Mouse (Mus musculus): ENCODE measurements at regions not wholly inside any gene's neighbourhood (a gene's known extent, or its start where the extent isn't known, plus 50 kb on each side); places are given as distances from the start of the nearest gene placed in this dataset. TPM values are rescaled to one million over a fixed set of nuclear protein-coding genes. Genes with fewer than 3 reads are reported as not detected.
"Not testable (repeated sequence)": the region's sequence is repeated elsewhere in the genome, so short reads cannot be mapped to it uniquely, and the experiment has no call there.

DNA sequence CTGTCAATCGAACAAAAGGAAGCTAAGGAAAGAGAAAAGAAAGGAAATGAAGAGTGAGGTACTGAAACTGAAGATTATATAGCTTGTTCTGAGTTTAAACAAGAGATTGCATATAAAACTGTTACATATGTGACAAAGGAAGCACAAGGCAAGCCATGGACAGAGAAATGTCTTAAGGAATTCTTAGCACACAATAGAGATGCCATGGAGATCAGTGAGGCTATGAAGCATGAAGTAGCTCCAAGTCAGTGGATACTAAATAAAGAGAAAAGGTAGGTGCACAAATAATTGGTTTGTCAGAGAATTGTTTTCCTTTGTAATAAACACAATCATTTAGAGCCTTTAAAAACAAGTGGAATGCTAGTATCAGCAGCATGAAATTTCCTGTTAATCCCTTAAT, 172.0 kb upstream of the Klhl1 start:
- H3K4me1 ChIP-seq, result no peaks in the 10 kb centered on the region
- no peaks in the 10 kb centered on the region for H3K36me3 ChIP-seq
- no peaks in the 10 kb centered on the region for H3K27me3 ChIP-seq
- H3K27ac ChIP-seq, result no peak overlapping the region
- H3K9me3 ChIP-seq, result no peaks in the 10 kb centered on the region
- H3K4me3 ChIP-seq, result no peak overlapping the region
- WGBS, result 65% methylated on average over 1 of the region's 1 CpGs
- no peak for ATAC-seq (ENCODE audit: insufficient number of reproducible peaks, insufficient read depth, low FRiP score, low TSS enrichment, low read depth)
- H3K4me2 ChIP-seq, result no peak overlapping the region
- no peak overlapping the region for H3K9ac ChIP-seq

GRCm38 (mm10) chr14:96683943-96684342, 165.0 kb upstream of the Klhl1 start:
- no peak overlapping the region for H3K9ac ChIP-seq
- H3K27ac ChIP-seq, result no peak overlapping the region
- H3K9me3 ChIP-seq, result no peaks in the 10 kb centered on the region
- no peak overlapping the region for H3K4me2 ChIP-seq
- no peaks in the 10 kb centered on the region for H3K36me3 ChIP-seq
- H3K4me1 ChIP-seq, result no peaks in the 10 kb centered on the region
- H3K27me3 ChIP-seq, result no peaks in the 10 kb centered on the region
- ATAC-seq (ENCODE audit: insufficient number of reproducible peaks, insufficient read depth, low FRiP score, low TSS enrichment, low read depth), result no peak
- no peak overlapping the region for H3K4me3 ChIP-seq
- 63% methylated on average over 5 of the region's 5 CpGs for WGBS

DNA sequence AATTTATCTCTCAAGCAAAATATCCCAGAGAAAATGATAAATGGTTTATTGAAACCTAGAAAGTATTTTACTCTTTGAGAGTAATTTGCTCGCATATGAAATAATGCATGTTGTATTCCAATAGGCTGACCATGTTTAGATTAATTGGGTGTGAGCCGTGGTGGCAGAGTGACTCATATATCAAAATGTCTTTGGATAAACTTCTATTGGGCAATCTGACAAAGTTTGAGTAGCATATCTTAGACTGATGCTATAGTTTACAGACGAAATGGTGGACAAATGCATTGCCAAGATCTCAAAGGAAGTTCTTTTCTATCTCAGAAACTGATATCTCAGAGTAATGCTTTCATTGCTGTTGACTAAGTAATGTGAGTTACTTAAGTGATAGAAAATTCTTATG, 162.8 kb upstream of the Klhl1 start:
- H3K36me3 ChIP-seq, result no peaks in the 10 kb centered on the region
- WGBS, result 85% methylated on average over 3 of the region's 3 CpGs
- H3K4me3 ChIP-seq, result no peak overlapping the region
- H3K9me3 ChIP-seq, result no peaks in the 10 kb centered on the region
- no peak for ATAC-seq (ENCODE audit: insufficient number of reproducible peaks, insufficient read depth, low FRiP score, low TSS enrichment, low read depth)
- no peak overlapping the region for H3K9ac ChIP-seq
- H3K4me1 ChIP-seq, result no peaks in the 10 kb centered on the region
- H3K4me2 ChIP-seq, result no peak overlapping the region
- H3K27ac ChIP-seq, result no peak overlapping the region
- H3K27me3 ChIP-seq, result no peaks in the 10 kb centered on the region

GRCm38 (mm10) chr14:96676213-96676612, 157.3 kb upstream of the Klhl1 start:
- Histone ChIP-seq H3K27me3 (no peaks in the 10 kb centered on the region), H3K4me2 (no peak overlapping the region), H3K36me3 (no peaks in the 10 kb centered on the region), H3K27ac (no peak overlapping the region), H3K4me3 (no peak overlapping the region), H3K9me3 (no peaks in the 10 kb centered on the region), H3K4me1 (no peaks in the 10 kb centered on the region), H3K9ac (no peak overlapping the region)
- no peak for ATAC-seq (ENCODE audit: insufficient number of reproducible peaks, insufficient read depth, low FRiP score, low TSS enrichment, low read depth)
- 75% methylated on average over 1 of the region's 1 CpGs for WGBS

GRCm38 (mm10) chr14:96668635-96669034, 149.7 kb upstream of the Klhl1 start:
- no peaks in the 10 kb centered on the region for H3K27me3 ChIP-seq

DNA sequence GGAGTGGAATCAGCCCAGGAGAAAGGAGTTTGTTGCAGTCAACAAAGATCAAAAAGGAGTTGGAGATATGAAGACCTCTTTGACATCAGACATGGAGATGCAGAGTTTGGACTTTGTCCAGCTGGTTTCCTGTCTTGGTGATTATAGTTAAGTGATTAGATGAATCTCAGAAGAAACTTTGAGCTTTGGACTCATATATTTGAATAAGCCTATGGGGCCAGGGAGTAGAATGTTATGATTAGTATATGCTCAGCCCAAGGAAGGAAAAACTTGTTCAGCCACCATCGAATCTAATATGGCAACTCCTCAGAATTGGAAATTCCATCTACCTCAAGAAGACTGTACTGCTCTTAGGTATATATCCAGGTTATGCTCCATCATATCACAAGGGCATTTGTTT, 137.6 kb upstream of the Klhl1 start:
- WGBS, result 91% methylated on average over 1 of the region's 1 CpGs
- Histone ChIP-seq H3K27me3 (no peaks in the 10 kb centered on the region), H3K4me3 (no peak overlapping the region), H3K4me2 (no peak overlapping the region), H3K4me1 (no peaks in the 10 kb centered on the region), H3K36me3 (no peaks in the 10 kb centered on the region), H3K9ac (no peak overlapping the region), H3K27ac (no peak overlapping the region), H3K9me3 (no peaks in the 10 kb centered on the region)
- ATAC-seq (ENCODE audit: insufficient number of reproducible peaks, insufficient read depth, low FRiP score, low TSS enrichment, low read depth), result no peak

More at GRCm38 (mm10) chr14:96668635-96669034, 149.7 kb upstream of the Klhl1 start:
- Histone ChIP-seq H3K9ac (no peak overlapping the region), H3K36me3 (no peaks in the 10 kb centered on the region), H3K4me3 (no peak overlapping the region), H3K4me1 (no peaks in the 10 kb centered on the region), H3K27ac (no peak overlapping the region), H3K9me3 (no peaks in the 10 kb centered on the region), H3K4me2 (no peak overlapping the region)
- 86% methylated on average over 2 of the region's 2 CpGs for WGBS
- ATAC-seq (ENCODE audit: insufficient number of reproducible peaks, insufficient read depth, low FRiP score, low TSS enrichment, low read depth), result no peak

- H3K9ac ChIP-seq, result no peak overlapping the region
- no peaks in the 10 kb centered on the region for H3K4me1 ChIP-seq
- H3K4me3 ChIP-seq, result no peak overlapping the region
- H3K9me3 ChIP-seq, result no peaks in the 10 kb centered on the region
- H3K27ac ChIP-seq, result no peak overlapping the region
- H3K36me3 ChIP-seq, result no peaks in the 10 kb centered on the region
- no peaks in the 10 kb centered on the region for H3K27me3 ChIP-seq
- ATAC-seq (ENCODE audit: insufficient number of reproducible peaks, insufficient read depth, low FRiP score, low TSS enrichment, low read depth), result no peak
- H3K4me2 ChIP-seq, result no peak overlapping the region
- 84% methylated on average over 2 of the region's 2 CpGs for WGBS
Measured at GRCm38 (mm10) chr14:96630291-96630690, 111.4 kb upstream of the Klhl1 start.

GRCm38 (mm10) chr14:96606736-96607135, 87.8 kb upstream of the Klhl1 start:
- Histone ChIP-seq H3K4me1 (no peaks in the 10 kb centered on the region), H3K4me3 (no peak overlapping the region), H3K9ac (no peak overlapping the region), H3K4me2 (no peak overlapping the region), H3K36me3 (no peaks in the 10 kb centered on the region), H3K27ac (no peak overlapping the region), H3K9me3 (no peaks in the 10 kb centered on the region), H3K27me3 (no peaks in the 10 kb centered on the region)
- no peak for ATAC-seq (ENCODE audit: insufficient number of reproducible peaks, insufficient read depth, low FRiP score, low TSS enrichment, low read depth)
- 70% methylated on average over 4 of the region's 4 CpGs for WGBS

DNA sequence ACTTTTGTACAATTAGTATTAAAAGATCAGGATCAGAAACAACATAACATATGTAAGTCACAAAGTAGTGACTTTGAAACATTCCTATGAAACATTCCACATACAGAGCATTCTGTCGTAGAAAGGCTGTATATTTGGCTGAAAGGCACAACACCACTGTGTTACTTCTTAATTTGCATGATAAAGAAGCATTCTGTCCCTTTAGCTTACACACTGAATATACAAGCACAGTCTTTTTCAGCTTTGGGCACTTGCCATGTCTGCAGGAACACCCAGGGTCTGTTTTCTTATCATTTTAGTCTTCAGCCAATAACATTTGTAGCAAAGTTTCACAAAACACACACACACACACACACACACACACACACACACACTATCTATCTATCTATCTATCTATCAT, 82.2 kb upstream of the Klhl1 start:
- H3K9ac ChIP-seq; H3K9me3 ChIP-seq; H3K27me3 ChIP-seq; H3K4me2 ChIP-seq; H3K27ac ChIP-seq; H3K36me3 ChIP-seq; H3K4me1 ChIP-seq; H3K4me3 ChIP-seq; ATAC-seq (ENCODE audit: insufficient number of reproducible peaks, insufficient read depth, low FRiP score, low TSS enrichment, low read depth): not testable (repeated sequence)
- WGBS, result 58% methylated on average over 1 of the region's 1 CpGs

DNA sequence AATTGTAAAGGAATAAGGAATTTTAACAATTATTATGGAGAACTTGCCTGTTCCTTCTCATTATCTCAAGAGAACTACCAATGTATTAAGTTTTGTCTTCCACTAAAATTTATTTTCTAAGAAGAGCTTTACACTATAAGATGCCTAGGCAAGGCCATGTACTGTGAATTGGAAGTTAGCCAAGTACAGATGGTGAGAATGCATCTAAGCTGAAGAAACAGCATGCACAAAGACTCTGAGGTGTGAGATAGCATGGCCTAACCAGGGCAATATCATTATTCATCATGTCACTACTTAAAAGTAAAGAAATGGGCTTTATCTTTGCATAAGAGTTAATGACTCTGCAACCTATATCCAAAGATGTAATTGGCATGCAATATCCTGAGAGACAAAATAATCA, 73.1 kb upstream of the Klhl1 start:
- Histone ChIP-seq H3K9me3 (no peaks in the 10 kb centered on the region), H3K4me2 (no peak overlapping the region), H3K9ac (no peak overlapping the region), H3K4me3 (no peak overlapping the region), H3K4me1 (no peaks in the 10 kb centered on the region), H3K36me3 (no peaks in the 10 kb centered on the region), H3K27ac (no peak overlapping the region), H3K27me3 (no peaks in the 10 kb centered on the region)
- ATAC-seq (ENCODE audit: insufficient number of reproducible peaks, insufficient read depth, low FRiP score, low TSS enrichment, low read depth), result no peak

Small RNA genes lying in the stretch of these regions (microRNA-seq; reads per million reads assigned to microRNA genes)
- not detected for gene Gm27441

Data from embryonic facial prominence, embryonic 13.5 days (tissue).